Mouse (Mus musculus) gonadal fat pad, adult 2 months (tissue): ENCODE results near the gene Mgst1. TPM values are rescaled to one million over a fixed set of nuclear protein-coding genes. Genes with fewer than 3 reads are reported as not detected.

ENCODE experiments used
- DNase-seq: peaks from one replicate; pipeline ENCODE4 v3.0.0-alpha.2; 2012; ENCODE audit warnings: low read depth
- polyA plus RNA-seq: library from polyadenylated mRNA; depleted of rRNA; stranded (reverse); fragments of >200 nt; gene quantifications from 2 replicates; pipeline ENCODE4 v1.2.3, GENCODE M21; 2012; rRNA removed

Mgst1 gene
- polyA plus RNA-seq, result 1,056 and 1,271 TPM in 2 replicates

DNA sequence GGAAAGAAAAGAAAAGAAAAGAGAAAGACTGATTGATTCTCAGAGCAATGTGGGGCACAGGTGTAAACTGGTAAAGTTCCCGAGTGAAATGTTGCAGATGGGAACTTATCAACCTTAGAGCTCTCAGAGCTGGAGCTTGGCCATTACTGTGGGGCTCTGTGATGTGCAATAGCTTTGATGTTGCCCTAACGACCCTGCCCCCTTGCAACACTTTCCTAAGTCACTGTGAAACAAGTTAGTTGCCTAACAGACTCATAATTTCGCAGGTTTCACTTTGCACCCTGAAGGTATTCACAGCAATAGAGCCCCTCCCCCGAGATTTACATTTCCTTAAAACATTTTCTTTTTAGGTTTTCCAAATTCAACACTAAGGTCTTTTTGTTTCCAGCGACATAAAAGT lies at the start of gene Mgst1:
Mgst1 (plus strand) TSS at position 387 of the 400 bp plus-strand sequence.
- no peak for DNase-seq

DNA sequence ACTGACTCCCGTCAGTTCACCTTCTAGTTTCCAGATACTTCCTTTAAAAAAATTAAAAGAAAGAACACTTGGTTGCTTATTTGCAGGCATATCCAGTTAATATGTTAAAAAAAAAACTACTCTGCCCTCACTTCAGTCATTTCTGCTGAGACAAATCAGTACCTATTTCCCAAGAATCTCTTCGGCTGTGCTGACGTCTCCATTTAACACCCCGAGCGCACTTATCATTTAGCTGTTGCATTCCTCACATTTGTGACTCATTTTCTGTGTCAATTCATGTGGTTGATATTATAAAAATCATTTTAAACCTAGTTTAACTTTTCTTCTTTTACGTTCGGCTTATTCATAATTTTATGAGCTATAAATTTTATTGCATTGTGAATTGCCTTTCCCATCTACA lies 47.7 kb upstream of the Mgst1 start:
- DNase-seq, result no peak

DNA sequence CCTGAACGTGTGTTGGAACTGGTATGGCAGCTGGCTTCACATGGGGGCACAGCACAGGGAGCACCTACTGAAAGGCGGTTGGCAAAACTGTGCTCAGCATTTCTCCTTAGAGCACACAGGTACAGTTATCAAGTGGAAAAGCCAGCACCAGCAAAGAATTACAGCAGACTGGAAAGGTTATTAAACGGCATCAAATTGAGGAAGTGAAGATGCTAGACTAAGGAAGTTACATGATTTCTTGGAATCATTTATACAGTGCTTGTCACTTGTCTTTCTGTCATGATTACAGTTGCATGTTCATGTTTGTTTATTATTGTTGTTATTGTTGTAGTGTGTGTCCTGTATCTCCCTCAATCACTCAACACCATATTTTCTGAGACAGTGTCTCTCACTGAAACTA lies 45.1 kb upstream of the Mgst1 start:
- no peak for DNase-seq

DNA sequence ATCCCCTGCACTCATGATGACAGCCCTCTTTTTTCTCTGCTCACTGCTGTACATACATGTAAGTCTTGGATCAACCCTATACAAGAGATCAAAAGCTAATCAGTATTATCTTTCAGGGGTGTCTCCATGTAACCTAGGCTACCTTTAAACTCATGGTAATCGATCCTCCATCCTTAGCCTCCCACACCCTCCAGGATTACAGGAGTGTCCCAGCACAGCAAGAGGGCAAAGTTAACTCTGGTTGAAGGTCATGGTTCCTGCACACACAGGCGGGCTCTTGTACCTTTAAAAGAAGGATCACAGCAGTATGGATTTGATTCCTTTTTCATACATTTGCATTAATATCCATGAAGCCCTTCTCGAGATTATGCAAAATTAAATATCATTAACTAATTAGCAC lies 40.5 kb upstream of the Mgst1 start:
- DNase-seq, result no peak

DNA sequence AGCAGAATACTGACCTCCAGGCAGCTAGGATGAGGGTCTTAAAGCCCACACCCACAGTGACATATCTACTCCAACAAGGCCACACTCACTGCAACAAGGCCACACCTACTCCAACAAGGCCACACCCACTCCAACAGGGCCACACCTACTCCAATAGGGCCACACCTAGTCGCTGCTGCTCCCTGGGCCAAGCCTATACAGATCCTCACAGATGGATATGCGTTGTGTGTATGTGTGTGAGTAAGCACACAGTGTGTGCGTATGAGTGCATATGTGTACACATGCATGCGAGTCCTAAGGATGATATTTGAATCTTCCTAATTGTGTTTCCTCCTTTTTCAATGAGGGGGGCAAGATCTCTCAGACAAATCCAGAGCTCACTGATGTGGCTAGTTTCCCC lies 38.3 kb upstream of the Mgst1 start:
- no peak for DNase-seq

DNA sequence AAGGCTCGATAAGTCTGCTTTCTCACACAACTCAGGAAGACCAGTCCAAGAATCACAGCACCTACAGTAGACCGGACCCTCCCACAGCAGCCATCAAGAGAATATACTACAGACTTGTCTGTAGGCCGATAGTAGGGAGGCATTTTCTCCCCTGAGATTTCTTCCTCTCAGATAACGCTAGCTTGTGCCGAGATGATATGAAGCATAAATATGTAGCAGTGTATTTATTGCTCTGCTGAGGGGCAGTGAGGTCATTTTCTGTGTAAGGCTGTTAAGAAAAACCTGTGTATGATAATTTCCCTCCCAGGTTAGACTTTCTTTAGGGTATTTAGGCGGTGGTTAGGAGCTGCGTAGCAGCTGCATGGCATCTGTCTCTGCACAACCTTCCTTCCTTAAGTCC lies 37.2 kb upstream of the Mgst1 start:
- DNase-seq, result no peak

DNA sequence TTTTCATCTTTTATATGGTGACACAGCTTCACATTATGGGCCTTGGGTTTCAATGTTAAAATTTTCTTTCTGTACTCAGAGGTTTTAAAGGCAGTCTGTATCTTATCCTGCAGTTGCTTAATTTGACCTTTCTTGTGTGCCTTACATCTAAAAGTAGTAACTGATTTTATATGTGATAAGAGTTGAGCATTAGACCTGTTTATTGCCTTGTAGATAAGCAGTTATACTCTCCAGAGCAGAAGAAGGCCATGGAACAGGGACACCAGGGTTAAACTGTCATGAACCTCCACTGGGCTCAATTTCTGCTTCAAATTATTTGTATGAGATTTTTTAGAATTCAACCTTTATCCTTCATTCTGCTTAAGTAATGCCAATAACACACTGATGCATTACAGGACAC lies 35.6 kb upstream of the Mgst1 start:
- DNase-seq, result no peak

DNA sequence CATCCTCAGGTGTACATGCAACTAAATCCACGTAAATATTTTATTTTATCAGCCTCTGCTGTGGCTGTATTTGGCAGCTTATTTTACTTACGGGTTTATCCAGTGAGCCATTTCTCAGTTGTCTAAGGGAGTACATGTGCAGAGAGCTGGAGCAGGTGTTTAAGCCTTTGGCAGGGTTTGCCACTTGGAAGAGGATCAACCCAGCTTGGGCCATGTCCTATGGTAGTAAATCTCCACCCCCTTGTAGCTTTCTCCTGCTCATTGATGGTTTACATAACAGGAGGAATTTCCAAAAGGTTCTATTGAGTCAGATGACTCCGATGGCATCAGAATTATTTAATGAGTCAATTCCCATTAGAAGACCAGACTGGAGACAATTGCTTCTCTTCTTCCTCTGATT lies 22.6 kb upstream of the Mgst1 start:
- peak; percentile 92 for DNase-seq

DNA sequence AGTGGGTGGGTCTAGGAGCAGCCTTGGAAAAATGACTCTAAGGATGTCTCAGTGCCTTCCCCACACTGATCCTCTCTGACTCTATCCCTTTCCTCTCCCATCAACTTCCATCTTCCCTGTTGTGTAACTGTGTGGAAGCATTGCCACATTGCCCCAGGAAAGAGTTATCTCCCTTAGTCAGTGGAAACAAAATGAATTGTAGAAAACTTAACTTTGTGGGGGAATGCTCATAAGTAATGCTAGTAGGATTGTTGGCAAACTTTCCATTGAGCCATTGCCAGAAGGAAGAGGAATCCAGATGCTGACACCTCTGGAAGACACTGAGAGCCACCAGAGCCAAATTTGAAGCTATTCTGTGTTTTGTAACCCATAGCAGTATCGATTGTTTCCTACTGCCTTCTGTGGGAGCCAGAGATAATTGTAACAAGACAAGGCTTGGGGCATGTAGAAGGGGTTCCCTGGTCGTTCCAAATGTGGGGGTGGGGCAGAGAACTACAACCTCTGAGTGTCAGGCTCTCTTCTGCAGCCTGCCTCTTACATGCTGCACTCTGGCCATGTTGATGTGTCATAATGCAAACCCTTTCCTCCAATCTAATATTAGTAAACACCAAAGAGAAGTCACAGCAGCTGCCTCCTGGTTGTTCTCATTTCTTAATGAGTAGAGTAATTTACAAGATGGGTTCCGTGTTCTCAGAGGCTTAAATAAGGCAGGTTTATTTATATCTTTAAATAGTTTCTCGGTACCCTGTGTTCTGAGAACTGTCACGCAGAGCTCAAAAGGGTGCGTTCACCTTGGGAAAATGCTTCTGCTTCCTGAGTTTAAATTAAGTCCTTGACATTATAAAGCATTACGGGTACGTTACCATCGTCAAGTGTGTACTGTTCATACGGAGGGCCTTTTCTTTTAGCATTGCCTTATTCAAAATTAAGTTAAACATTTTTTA lies 11.5 kb upstream of the Mgst1 start:
- DNase-seq, result no peak

DNA sequence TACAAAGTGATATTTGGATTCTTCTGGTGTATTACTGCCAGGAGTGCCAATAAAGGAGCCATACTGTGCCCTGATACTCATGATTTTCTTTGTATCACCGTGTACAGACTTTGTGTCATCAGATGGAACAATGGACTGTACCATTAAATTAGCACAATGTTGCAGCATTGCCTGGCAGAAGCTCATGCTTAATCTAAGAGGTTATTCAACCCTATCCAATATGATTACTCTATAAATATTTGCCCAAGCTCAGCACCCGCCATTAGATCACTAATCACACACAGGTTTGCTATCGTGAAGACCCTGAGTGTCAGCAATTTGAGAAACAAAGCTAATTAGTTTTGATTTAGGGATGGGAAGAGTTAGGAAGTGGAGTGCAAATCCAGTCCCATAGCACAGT lies 9.6 kb upstream of the Mgst1 start:
- no peak for DNase-seq

DNA sequence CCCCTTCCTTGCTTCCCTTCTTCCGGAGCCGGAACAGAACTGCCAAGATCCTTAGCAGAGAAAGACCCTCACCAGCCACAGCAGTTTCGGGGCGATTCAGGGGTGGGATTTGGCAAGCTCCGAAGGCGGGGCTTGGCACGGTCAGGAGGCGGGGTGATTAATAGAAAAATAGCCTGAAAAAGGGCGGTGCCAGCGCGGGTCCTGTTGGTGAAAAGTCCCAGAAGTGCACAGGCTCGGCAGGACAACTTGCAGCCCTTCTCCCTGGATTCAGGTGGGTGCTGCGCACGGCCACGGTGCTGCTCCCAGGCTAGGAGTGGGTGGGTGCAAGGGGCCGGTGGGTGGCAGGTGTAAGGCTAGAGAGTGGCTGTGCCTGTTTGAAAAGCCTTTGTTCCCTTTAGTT lies 220 bp downstream of the Mgst1 start:
- no peak for DNase-seq

DNA sequence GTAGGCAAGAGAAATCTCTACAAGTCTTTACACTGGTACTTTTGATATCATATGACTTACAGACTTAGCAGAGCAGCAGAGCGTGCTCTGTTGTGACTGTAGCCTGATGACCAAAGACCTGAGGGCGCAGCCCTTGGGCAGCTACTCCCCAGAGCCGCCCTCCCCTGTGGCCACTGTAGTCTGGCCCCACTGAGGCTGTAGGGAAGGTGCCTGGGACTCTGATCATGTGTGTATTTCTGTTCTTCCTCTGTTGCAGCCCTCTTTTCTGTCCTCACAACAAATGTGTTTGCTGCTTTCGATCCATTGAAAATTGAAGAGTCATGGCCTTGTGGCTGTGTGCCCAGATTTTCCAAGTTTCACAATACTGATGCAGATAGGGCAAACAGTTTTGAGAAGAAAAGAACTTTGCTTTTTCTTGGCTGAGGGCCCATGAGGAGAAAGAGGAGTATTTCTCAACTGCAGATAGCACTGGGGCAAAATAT lies 1.0 kb downstream of the Mgst1 start:
- peak; percentile 97 for DNase-seq

DNA sequence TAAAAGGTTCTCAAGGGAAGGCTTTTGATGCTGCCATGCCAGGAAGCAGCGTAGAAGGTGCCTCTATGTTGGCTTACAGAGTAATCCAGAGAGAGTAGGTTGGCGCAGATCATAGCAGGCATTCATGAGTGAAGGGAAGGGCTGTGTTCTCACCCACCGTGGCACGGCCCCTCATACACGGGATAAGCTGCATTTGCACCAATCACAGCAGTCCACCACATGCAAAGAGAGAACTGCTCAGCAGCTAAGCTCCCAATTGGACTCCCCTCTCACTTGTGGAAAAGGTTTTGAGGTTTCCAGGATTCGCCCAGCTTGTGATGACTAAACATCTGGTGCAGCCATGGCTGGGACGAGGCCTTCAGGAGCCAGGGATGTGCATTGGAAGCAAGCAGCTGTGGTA lies 2.5 kb downstream of the Mgst1 start:
- DNase-seq, result no peak

DNA sequence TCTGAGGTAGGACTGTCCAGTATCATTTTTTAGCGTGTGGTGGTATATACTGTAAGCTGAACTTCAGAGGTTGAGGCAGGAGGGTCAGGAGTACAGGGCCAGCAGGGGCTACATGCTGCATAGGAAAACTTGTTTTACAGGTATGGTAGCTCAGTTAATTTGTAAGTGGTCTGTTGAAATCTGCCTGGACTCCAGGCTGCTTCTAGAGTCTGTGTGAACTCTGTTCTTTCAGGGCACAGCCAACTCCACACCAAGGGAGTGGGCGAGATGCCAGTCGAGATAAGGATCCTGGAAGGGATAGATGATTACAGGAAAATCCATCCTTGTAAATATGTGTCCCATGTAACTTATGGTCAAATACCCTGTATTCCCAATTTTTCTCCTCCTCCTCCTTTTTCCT lies 3.3 kb downstream of the Mgst1 start:
- DNase-seq, result no peak

DNA sequence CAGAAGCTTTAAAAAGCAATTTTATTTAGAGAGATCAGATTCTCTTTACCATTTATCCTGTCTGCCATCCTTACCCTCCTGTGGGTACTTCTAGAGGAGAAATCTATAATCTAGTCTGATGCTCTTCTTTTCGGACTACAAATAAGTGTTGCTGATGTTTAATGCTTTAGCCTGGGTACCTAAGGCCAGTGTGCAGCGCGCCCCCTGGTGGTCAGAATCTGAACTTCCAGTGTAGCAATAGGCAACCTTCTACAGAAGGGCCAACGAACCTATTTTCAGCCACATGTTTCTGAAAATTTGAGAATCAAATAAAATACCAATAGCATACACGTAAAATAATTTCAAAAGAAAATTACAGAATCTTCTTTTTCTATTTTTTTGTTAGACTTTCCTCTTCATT lies 13.0 kb downstream of the Mgst1 start:
- DNase-seq, result no peak

DNA sequence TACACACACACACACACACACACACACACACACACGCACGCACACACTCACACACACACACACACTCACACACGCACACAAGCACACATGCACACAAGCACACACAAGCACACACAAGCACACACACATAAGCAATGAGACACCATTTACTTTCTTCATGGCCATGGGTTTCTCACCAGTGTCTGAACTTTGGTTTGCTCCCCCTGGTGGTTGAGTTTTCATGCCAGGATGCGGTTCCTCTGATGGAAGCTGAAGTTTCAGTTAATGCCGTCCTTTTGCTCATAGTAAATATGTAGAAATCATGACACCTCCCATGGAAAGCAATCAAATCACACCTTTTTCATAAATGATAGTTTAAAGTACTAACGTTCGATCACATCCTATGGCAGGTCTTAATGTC lies 23.8 kb downstream of the Mgst1 start:
- no peak for DNase-seq

DNA sequence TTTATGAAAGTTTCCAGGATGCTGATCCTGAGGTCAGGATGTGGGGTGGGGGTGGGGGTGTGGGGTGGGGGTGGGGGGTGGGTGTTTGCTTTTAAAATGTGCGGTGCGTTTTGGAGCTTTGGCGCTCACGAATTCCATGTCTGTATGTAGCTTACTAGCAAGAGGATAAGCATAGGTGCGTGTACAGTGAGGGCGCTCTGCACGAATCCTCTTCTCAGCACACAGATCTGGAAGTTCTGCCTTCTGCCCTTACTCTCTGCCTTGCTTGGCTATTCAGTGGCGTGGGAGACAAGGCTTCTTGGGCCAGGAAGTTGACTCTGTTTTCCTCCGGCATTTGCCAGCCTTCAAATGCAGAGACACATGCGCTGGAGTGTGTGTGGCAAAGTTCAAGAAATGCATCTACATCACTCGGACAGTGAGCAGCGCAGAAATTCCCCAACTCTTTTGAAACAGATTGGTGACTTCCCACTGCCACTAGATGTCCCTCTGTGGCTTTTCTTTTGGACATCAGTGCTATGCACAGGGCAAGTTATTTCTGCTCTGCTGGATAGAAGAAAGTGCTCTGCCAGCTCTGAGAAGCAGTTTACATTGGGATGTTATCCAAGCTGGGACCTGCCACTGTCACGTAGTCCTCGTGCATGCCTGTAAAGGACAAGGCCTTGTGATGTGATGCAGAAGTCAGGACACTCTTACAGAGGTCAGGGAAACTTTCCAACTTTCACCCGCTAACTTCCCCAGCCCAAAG lies 31.5 kb downstream of the Mgst1 start:
- DNase-seq, result no peak

Other genes with a start within 250 kb of the Mgst1 start
- gene Slc15a5, start 60.4 kb upstream of the Mgst1 start, polyA plus RNA-seq, result 0.93 TPM in 1 of 2 replicates, not detected in the other